ENCODE assay signal across 22 mouse cellular contexts in genomic region chr7:44334139-44334538, GRCm38 (mm10). TPM values are rescaled to one million over a fixed set of nuclear protein-coding genes. Genes with fewer than 3 reads are reported as not detected.
DNase-seq lines count a peak whose midpoint lies in the region; ATAC-seq and TF ChIP-seq lines count a peak whose summit lies in the region.
"Had no signal": no experiment of that assay in that cellular context is flagged by ENCODE, and none has a peak within 500 bp of the region (broad histone marks: within the 10 kb centered on the region; RNA-seq: fewer than 3 reads in every experiment).

No protein-coding gene starts in this region.

- H3K4me2 ChIP-seq in midbrain, embryonic 11.5 days: no peak overlapping the region
- no peak overlapping the region for H3K4me2 ChIP-seq in midbrain, embryonic 15.5 days
- H3K4me2 ChIP-seq: embryonic facial prominence, embryonic 12.5 days; forebrain, embryonic 15.5 days had no signal

- H3K9ac ChIP-seq in midbrain, embryonic 11.5 days (ENCODE audit: low read length): no peak overlapping the region
- no peak overlapping the region for H3K9ac ChIP-seq in midbrain, embryonic 15.5 days
- H3K9ac ChIP-seq: embryonic facial prominence, embryonic 12.5 days; forebrain, embryonic 13.5 days; forebrain, embryonic 15.5 days; forebrain, postnatal 0 days had no signal

- H3K9me3 ChIP-seq in midbrain, embryonic 11.5 days (ENCODE audit: control insufficient read depth, low read length): no peaks in the 10 kb centered on the region
- no peaks in the 10 kb centered on the region for H3K9me3 ChIP-seq in midbrain, embryonic 15.5 days
- H3K9me3 ChIP-seq: embryonic facial prominence, embryonic 10.5 days; embryonic facial prominence, embryonic 12.5 days; forebrain, embryonic 13.5 days; forebrain, embryonic 15.5 days had no signal

- H3K4me1 ChIP-seq in cerebellum, adult 2 months (ENCODE audit: control insufficient read depth, insufficient read depth, low read length): peaks cover 16% of the 10 kb centered on the region
- H3K4me1 ChIP-seq in midbrain, embryonic 11.5 days (ENCODE audit: control insufficient read depth, insufficient read depth, low read length): peaks cover 6% of the 10 kb centered on the region; the same call in 1 of the 2 replicates
- H3K4me1 ChIP-seq in midbrain, embryonic 15.5 days: peaks cover 31% of the 10 kb centered on the region

- H3K27me3 ChIP-seq in cerebellum, adult 2 months (ENCODE audit: control insufficient read depth, insufficient read depth, low read length): no peaks in the 10 kb centered on the region
- H3K27me3 ChIP-seq in midbrain, embryonic 11.5 days (ENCODE audit: control insufficient read depth, insufficient read depth, low read length): peaks cover 41% of the 10 kb centered on the region
- H3K27me3 ChIP-seq in midbrain, embryonic 15.5 days (replicated peaks): no peaks in the 10 kb centered on the region

- no peak for TF ChIP-seq CTCF in cerebellum, adult 2 months (IDR thresholded peaks at IDR 0.05; ENCODE audit: borderline replicate concordance, insufficient read depth, low read depth, low read length)

- TF ChIP-seq POLR2A in cerebellum, adult 2 months (IDR thresholded peaks at IDR 0.05; ENCODE audit: borderline replicate concordance, insufficient read depth, low read length): no peak

- peak; percentile 56 for DNase-seq in cerebellum, adult 9-11 months
- DNase-seq in cerebellum, adult 2 months: no peak
- DNase-seq in layer of hippocampus, adult 9-11 months: peak; percentile 35
- no peak for DNase-seq in layer of hippocampus, postnatal 25 days (ENCODE audit: extremely low spot score in 1 of 2, low spot score in 1 of 2)
- peak; percentile 73 for DNase-seq in midbrain, embryonic 11.5 days (ENCODE audit: low spot score, missing footprints)
- no peak for DNase-seq in urinary bladder, postnatal 36 days (ENCODE audit: low spot score in 2 of 2)
- DNase-seq: adrenal gland, adult 2 months; adrenal gland, postnatal 10 days; adrenal gland, postnatal 25 days; cerebellum, adult 11 months; cerebellum, adult 9-10 months; cerebellum, postnatal 14 days; cerebellum, postnatal 36 days; forebrain, postnatal 0 days had no signal

- H3K36me3 ChIP-seq in midbrain, embryonic 11.5 days (ENCODE audit: control insufficient read depth, insufficient read depth, low read length): no peaks in the 10 kb centered on the region
- peaks cover 11% of the 10 kb centered on the region for H3K36me3 ChIP-seq in midbrain, embryonic 15.5 days (replicated peaks)
- H3K36me3 ChIP-seq: embryonic facial prominence, embryonic 10.5 days; embryonic facial prominence, embryonic 12.5 days had no signal

- no peak overlapping the region for H3K4me3 ChIP-seq in cerebellum, adult 2 months (replicated peaks; ENCODE audit: insufficient read depth, low read depth, low read length)
- H3K4me3 ChIP-seq in midbrain, embryonic 11.5 days (ENCODE audit: low read depth, low read length): no peak overlapping the region
- no peak overlapping the region for H3K4me3 ChIP-seq in midbrain, embryonic 15.5 days
- H3K4me3 ChIP-seq: embryonic facial prominence, embryonic 10.5 days; embryonic facial prominence, embryonic 12.5 days; forebrain, embryonic 13.5 days; forebrain, embryonic 15.5 days had no signal

- WGBS in cerebellum, adult 2 months: 83% methylated on average over 14 of the region's 14 CpGs
- WGBS in midbrain, embryonic 11.5 days: 72% methylated on average over 14 of the region's 14 CpGs
- 73% methylated on average over 14 of the region's 14 CpGs for WGBS in midbrain, embryonic 15.5 days

- no peak overlapping the region for H3K27ac ChIP-seq in cerebellum, adult 2 months (ENCODE audit: insufficient read depth, low read length)
- H3K27ac ChIP-seq in midbrain, embryonic 11.5 days (ENCODE audit: low read depth, low read length): no peak overlapping the region
- H3K27ac ChIP-seq in midbrain, embryonic 15.5 days: no peak overlapping the region
- H3K27ac ChIP-seq: embryonic facial prominence, embryonic 10.5 days; embryonic facial prominence, embryonic 12.5 days; forebrain, embryonic 13.5 days; forebrain, embryonic 15.5 days had no signal

- no peak for ATAC-seq in midbrain, embryonic 11.5 days (ENCODE audit: low FRiP score)
- ATAC-seq in midbrain, embryonic 15.5 days (replicated peaks): no peak
- ATAC-seq: forebrain, embryonic 13.5 days; forebrain, embryonic 15.5 days; forebrain, postnatal 0 days had no signal

RNA-seq across cellular contexts. Expression of gene Shank1, which starts 24.1 kb away (rescaled TPM):
- polyA plus RNA-seq in cerebellum, adult 2 months (2012; rRNA removed): 51.4 and 60.7 TPM in 2 replicates
- total RNA-seq in layer of hippocampus, postnatal 25 days (2021): 100 to 1,000 TPM; 502 to 670 TPM
- polyA plus RNA-seq in midbrain, embryonic 11.5 days (2014; fragmentation: Nextera tagmentation; extraction: Ambion mirVana): 3.4 TPM in 2 replicates
- polyA plus RNA-seq in midbrain, embryonic 15.5 days (2015; fragmentation: Nextera tagmentation; extraction: Ambion mirVana): 39.8 and 46.5 TPM in 2 replicates
- total RNA-seq: common myeloid progenitor, adult 5-6 weeks had no signal

RNA-seq across cellular contexts. Expression of gene Clec11a, which starts 27.4 kb away (rescaled TPM):
- 2.4 and 3.0 TPM in 2 replicates for polyA plus RNA-seq in cerebellum, adult 2 months (2012; rRNA removed)
- total RNA-seq in layer of hippocampus, postnatal 25 days (2021): 1 to 10 TPM; 3.1 to 3.5 TPM
- polyA plus RNA-seq in midbrain, embryonic 11.5 days (2014; fragmentation: Nextera tagmentation; extraction: Ambion mirVana): 2.2 and 3.4 TPM in 2 replicates
- polyA plus RNA-seq in midbrain, embryonic 15.5 days (2015; fragmentation: Nextera tagmentation; extraction: Ambion mirVana): 3.6 and 3.9 TPM in 2 replicates

RNA-seq across cellular contexts. Expression of gene Syt3, which starts 49.8 kb away (rescaled TPM):
- polyA plus RNA-seq in cerebellum, adult 2 months (2012; rRNA removed): 125 and 130 TPM in 2 replicates
- total RNA-seq in layer of hippocampus, postnatal 25 days (2021): 10 to 100 TPM; 91.3 to 92.1 TPM
- polyA plus RNA-seq in midbrain, embryonic 11.5 days (2014; fragmentation: Nextera tagmentation; extraction: Ambion mirVana): 1.5 and 2.1 TPM in 2 replicates
- 56.3 and 57.2 TPM in 2 replicates for polyA plus RNA-seq in midbrain, embryonic 15.5 days (2015; fragmentation: Nextera tagmentation; extraction: Ambion mirVana)
- polyA plus RNA-seq: C2C12 had no signal

RNA-seq across cellular contexts. Expression of gene 1700008O03Rik, which starts 51.5 kb away (rescaled TPM):
- 3.1 and 3.8 TPM in 2 replicates for polyA plus RNA-seq in cerebellum, adult 2 months (2012; rRNA removed)
- 1 to 10 TPM; 3.8 to 4.1 TPM for total RNA-seq in layer of hippocampus, postnatal 25 days (2021)
- 0.31 and 1.1 TPM in 2 replicates for polyA plus RNA-seq in midbrain, embryonic 11.5 days (2014; fragmentation: Nextera tagmentation; extraction: Ambion mirVana)
- 2.1 and 2.6 TPM in 2 replicates for polyA plus RNA-seq in midbrain, embryonic 15.5 days (2015; fragmentation: Nextera tagmentation; extraction: Ambion mirVana)
- total RNA-seq: MEL had no signal

Comparison
In these comparisons a context has a peak if more than half of its experiments do, and no peak if none do; other contexts are left out.
1. DNase-seq: peak in cerebellum, adult 9-11 months (single experiment), layer of hippocampus, adult 9-11 months (single experiment) and midbrain, embryonic 11.5 days (single experiment); none in cerebellum, adult 2 months (0 of 2), layer of hippocampus, postnatal 25 days (0 of 2) and urinary bladder, postnatal 36 days (0 of 2).
2. RNA of gene Syt3, which starts 49.8 kb away (polyA plus RNA-seq): 125 to 130 TPM in cerebellum, adult 2 months and 56.3 to 57.2 TPM in midbrain, embryonic 15.5 days; 1.5 to 2.1 TPM in midbrain, embryonic 11.5 days; every median in the first group is over 10 times any median in the second.